Mouse (Mus musculus): ENCODE results near the gene Syn1. TPM values are rescaled to one million over a fixed set of nuclear protein-coding genes. Genes with fewer than 3 reads are reported as not detected.

The Syn1 gene
- polyA plus RNA-seq, 1 experiment from 2014 or later = 37.7 TPM

DNA sequence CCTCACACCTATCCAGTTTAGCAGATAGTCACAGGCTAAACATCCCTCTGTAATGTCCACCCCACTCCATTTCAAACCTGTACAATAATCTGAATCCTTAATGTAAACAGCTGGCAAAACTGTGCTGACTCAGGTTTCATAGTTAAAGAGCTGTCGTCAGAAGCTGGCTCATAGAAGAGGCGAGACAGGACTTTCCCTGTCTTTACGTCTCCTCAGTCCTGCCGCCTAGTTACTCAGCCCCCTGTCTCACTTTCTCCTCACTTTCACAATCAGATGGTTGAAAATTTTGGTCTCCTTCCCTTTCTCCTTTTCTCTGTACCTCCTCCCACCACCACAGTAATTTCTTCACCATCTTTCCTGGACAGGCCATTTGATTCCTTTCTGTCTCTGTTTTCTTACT, 52.7 kb downstream of the Syn1 start:
- Histone ChIP-seq H3K9me3 (ENCODE audit: control insufficient read depth, low read length) (no peaks in the 10 kb centered on the region), H3K36me3 (ENCODE audit: control insufficient read depth, insufficient read depth) (no peaks in the 10 kb centered on the region), H3K4me1 (replicated peaks; ENCODE audit: control insufficient read depth, insufficient read depth, low read length) (no peaks in the 10 kb centered on the region), H3K4me3 (replicated peaks; ENCODE audit: low read length) (no peak overlapping the region), H3K27ac (ENCODE audit: low read length) (no peak overlapping the region), H3K27me3 (replicated peaks; ENCODE audit: control insufficient read depth, insufficient read depth, low read length) (no peaks in the 10 kb centered on the region), H3K9ac (replicated peaks; ENCODE audit: low read depth, low read length) (no peak overlapping the region), H3K4me2 (ENCODE audit: low read length) (no peak overlapping the region)
- ATAC-seq = no peak
- 62% methylated on average over 4 of the region's 4 CpGs for WGBS

GRCm38 (mm10) chrX:20863161-20864101, 57.4 kb downstream of the Syn1 start:
- Histone ChIP-seq H3K27ac (ENCODE audit: low read length) (no peak overlapping the region), H3K27me3 (replicated peaks; ENCODE audit: control insufficient read depth, insufficient read depth, low read length) (no peaks in the 10 kb centered on the region), H3K36me3 (ENCODE audit: control insufficient read depth, insufficient read depth) (no peaks in the 10 kb centered on the region), H3K9ac (replicated peaks; ENCODE audit: low read depth, low read length) (no peak overlapping the region), H3K9me3 (ENCODE audit: control insufficient read depth, low read length) (no peaks in the 10 kb centered on the region), H3K4me3 (replicated peaks; ENCODE audit: low read length) (no peak overlapping the region), H3K4me2 (ENCODE audit: low read length) (no peak overlapping the region), H3K4me1 (replicated peaks; ENCODE audit: control insufficient read depth, insufficient read depth, low read length) (no peaks in the 10 kb centered on the region)
- no peak for ATAC-seq
- WGBS = 94% methylated on average over 9 of the region's 9 CpGs

GRCm38 (mm10) chrX:20862105-20863065, 58.4 kb downstream of the Syn1 start:
- Histone ChIP-seq H3K4me2 (ENCODE audit: low read length) (no peak overlapping the region), H3K9ac (replicated peaks; ENCODE audit: low read depth, low read length) (no peak overlapping the region), H3K27me3 (replicated peaks; ENCODE audit: control insufficient read depth, insufficient read depth, low read length) (no peaks in the 10 kb centered on the region), H3K27ac (ENCODE audit: low read length) (no peak overlapping the region), H3K4me1 (replicated peaks; ENCODE audit: control insufficient read depth, insufficient read depth, low read length) (no peaks in the 10 kb centered on the region), H3K36me3 (ENCODE audit: control insufficient read depth, insufficient read depth) (peaks cover 2% of the 10 kb centered on the region; the same call in 1 of the 2 replicates), H3K4me3 (replicated peaks; ENCODE audit: low read length) (no peak overlapping the region), H3K9me3 (ENCODE audit: control insufficient read depth, low read length) (no peaks in the 10 kb centered on the region)
- no peak for ATAC-seq
- WGBS = 60% methylated on average over 29 of the region's 29 CpGs

DNA sequence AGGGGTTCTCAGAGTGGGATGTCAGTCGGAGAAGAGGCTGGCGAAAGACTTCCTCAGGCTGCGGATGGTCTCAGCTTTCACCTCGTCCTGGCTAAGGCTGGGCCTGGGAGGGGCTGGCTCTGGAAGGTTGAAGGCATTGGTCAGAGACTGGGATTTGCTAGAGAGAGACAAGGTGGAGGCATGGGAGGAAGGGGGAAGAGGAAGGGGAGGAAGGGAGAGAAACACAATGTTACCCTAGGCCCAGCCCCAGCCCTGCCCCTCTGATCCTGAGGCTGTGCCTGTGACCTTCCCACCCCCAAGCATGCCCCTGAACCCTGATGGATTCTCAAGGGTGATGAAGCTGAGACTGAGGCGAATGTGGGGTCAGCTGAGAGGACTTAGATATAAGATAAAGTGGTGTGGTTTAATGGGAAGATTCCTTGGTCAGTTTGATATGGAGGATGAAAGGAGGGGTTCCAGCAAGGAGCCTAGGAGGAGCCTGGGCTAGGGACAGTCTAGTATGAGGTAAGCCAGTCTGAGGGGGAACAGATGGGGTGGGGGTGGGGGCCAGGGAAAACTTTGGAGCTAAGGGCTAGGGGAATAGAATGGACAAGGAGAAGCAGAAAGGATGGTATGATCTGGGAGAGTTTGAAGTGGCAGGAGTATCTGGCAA, 59.2 kb downstream of the Syn1 start:
- H3K36me3 ChIP-seq (ENCODE audit: control insufficient read depth, insufficient read depth) = peaks cover 2% of the 10 kb centered on the region; the same call in 1 of the 2 replicates
- no peak overlapping the region for H3K27ac ChIP-seq (ENCODE audit: low read length)
- no peaks in the 10 kb centered on the region for H3K9me3 ChIP-seq (ENCODE audit: control insufficient read depth, low read length)
- no peak overlapping the region for H3K4me3 ChIP-seq (replicated peaks; ENCODE audit: low read length)
- 59% methylated on average over 5 of the region's 5 CpGs for WGBS
- no peaks in the 10 kb centered on the region for H3K4me1 ChIP-seq (replicated peaks; ENCODE audit: control insufficient read depth, insufficient read depth, low read length)
- H3K27me3 ChIP-seq (replicated peaks; ENCODE audit: control insufficient read depth, insufficient read depth, low read length) = no peaks in the 10 kb centered on the region
- H3K4me2 ChIP-seq (ENCODE audit: low read length) = no peak overlapping the region
- 0 out of 2 replicates have a peak, but pooled peaks have one; percentile 12 for ATAC-seq
- no peak overlapping the region for H3K9ac ChIP-seq (replicated peaks; ENCODE audit: low read depth, low read length)

- Histone ChIP-seq H3K27me3 (replicated peaks; ENCODE audit: control insufficient read depth, insufficient read depth, low read length) (no peaks in the 10 kb centered on the region), H3K36me3 (ENCODE audit: control insufficient read depth, insufficient read depth) (peaks cover 5% of the 10 kb centered on the region; the same call in 1 of the 2 replicates), H3K4me2 (ENCODE audit: low read length) (no peak overlapping the region), H3K9me3 (ENCODE audit: control insufficient read depth, low read length) (no peaks in the 10 kb centered on the region), H3K4me1 (replicated peaks; ENCODE audit: control insufficient read depth, insufficient read depth, low read length) (peaks cover 13% of the 10 kb centered on the region), H3K9ac (replicated peaks; ENCODE audit: low read depth, low read length) (no peak overlapping the region), H3K27ac (ENCODE audit: low read length) (no peak overlapping the region), H3K4me3 (replicated peaks; ENCODE audit: low read length) (no peak overlapping the region)
- ATAC-seq = no peak
- 88% methylated on average over 7 of the region's 7 CpGs for WGBS
Measured at GRCm38 (mm10) chrX:20853794-20854193, 67.0 kb downstream of the Syn1 start.

DNA sequence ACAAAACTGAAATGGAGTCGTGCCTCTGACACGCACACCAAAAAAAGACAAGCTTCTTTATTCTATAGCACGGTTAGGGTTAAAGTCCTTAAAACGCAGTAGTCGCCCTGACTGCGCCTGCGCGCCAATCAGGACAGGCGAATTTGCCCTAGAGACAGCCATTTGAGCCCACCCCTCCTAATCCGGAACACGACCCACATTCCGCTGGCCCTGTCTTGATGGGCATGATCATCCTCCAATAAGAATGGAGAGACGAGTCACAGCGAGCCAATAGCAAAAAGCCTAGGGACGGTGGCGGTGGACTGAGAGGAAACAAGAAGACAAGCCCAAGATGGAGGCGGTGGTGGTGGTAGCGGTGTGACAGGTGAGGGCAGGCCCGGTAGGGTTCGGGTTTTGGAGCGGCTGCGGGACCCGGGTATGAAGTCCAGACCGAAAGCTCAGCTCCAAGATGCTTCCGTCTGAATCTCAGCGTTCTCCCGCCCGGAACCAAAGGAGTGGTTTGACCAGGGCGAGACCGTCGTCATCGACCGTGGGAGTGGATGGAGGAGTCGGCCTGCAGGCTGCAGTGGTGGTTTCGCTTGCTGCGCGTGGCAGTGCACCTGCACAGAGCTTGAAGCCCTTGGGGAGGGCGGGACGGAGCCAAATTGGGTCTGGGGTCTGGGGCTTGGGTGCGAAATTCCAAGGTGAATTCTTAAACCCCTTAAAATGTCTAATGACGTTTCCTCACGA, 72.4 kb downstream of the Syn1 start:
- H3K27ac ChIP-seq (ENCODE audit: low read length) = peak overlapping the region; percentile 73
- peak overlapping the region; percentile 72 for H3K4me2 ChIP-seq (ENCODE audit: low read length)
- H3K9me3 ChIP-seq (ENCODE audit: control insufficient read depth, low read length) = no peaks in the 10 kb centered on the region
- peak; percentile 99 for ATAC-seq
- H3K27me3 ChIP-seq (replicated peaks; ENCODE audit: control insufficient read depth, insufficient read depth, low read length) = no peaks in the 10 kb centered on the region
- peaks cover 3% of the 10 kb centered on the region; the same call in 1 of the 2 replicates for H3K36me3 ChIP-seq (ENCODE audit: control insufficient read depth, insufficient read depth)
- peak overlapping the region; percentile 72 for H3K9ac ChIP-seq (replicated peaks; ENCODE audit: low read depth, low read length)
- 16% methylated on average over 42 of the region's 42 CpGs for WGBS
- H3K4me3 ChIP-seq (replicated peaks; ENCODE audit: low read length) = peak overlapping the region; percentile 66
- H3K4me1 ChIP-seq (replicated peaks; ENCODE audit: control insufficient read depth, insufficient read depth, low read length) = peaks cover 13% of the 10 kb centered on the region

- WGBS = 22% methylated on average over 2 of the region's 2 CpGs
- Histone ChIP-seq H3K9ac (replicated peaks; ENCODE audit: low read depth, low read length) (no peak overlapping the region; the same call in 1 of the 2 replicates), H3K4me2 (ENCODE audit: low read length) (peak overlapping the region; percentile 46), H3K36me3 (ENCODE audit: control insufficient read depth, insufficient read depth) (peaks cover 3% of the 10 kb centered on the region; the same call in 1 of the 2 replicates), H3K4me3 (replicated peaks; ENCODE audit: low read length) (peak overlapping the region; percentile 21), H3K9me3 (ENCODE audit: control insufficient read depth, low read length) (no peaks in the 10 kb centered on the region), H3K27ac (ENCODE audit: low read length) (peak overlapping the region; percentile 61), H3K27me3 (replicated peaks; ENCODE audit: control insufficient read depth, insufficient read depth, low read length) (no peaks in the 10 kb centered on the region), H3K4me1 (replicated peaks; ENCODE audit: control insufficient read depth, insufficient read depth, low read length) (peaks cover 13% of the 10 kb centered on the region)
- peak; percentile 4 for ATAC-seq
Measured at GRCm38 (mm10) chrX:20847816-20848215, 73.0 kb downstream of the Syn1 start.

DNA sequence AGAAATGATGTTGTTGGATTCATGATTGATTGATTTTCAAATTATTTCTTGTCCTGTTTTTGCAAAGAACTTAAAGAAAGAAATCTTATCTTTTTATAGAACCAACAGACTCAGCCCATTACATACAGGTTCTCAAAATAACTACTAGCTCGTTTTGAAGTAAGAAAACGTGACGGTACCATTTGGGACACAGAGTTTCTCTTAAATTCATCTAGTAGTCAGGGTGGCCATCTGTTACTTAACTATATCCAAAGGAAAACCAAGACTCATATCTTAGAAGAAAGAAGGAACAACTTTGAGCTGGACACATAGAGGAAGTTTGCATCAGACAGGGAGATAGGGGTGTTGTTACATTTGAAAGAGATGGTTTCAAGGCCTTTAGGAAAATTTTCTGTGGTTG, 73.6 kb downstream of the Syn1 start:
- no peak overlapping the region for H3K4me3 ChIP-seq (replicated peaks; ENCODE audit: low read length)
- no peaks in the 10 kb centered on the region for H3K27me3 ChIP-seq (replicated peaks; ENCODE audit: control insufficient read depth, insufficient read depth, low read length)
- H3K4me1 ChIP-seq (replicated peaks; ENCODE audit: control insufficient read depth, insufficient read depth, low read length) = peaks cover 13% of the 10 kb centered on the region
- WGBS = 85% methylated on average over 3 of the region's 3 CpGs
- no peak overlapping the region for H3K9ac ChIP-seq (replicated peaks; ENCODE audit: low read depth, low read length)
- no peak overlapping the region for H3K27ac ChIP-seq (ENCODE audit: low read length)
- no peak for ATAC-seq
- no peak overlapping the region for H3K4me2 ChIP-seq (ENCODE audit: low read length)
- peaks cover 3% of the 10 kb centered on the region; the same call in 1 of the 2 replicates for H3K36me3 ChIP-seq (ENCODE audit: control insufficient read depth, insufficient read depth)
- no peaks in the 10 kb centered on the region for H3K9me3 ChIP-seq (ENCODE audit: control insufficient read depth, low read length)

Measured in forebrain, embryonic 16.5 days (tissue).